In genomic region chr1:80830196-80830794, GRCm38 (mm10) we compare ENCODE assay signal across 9 mouse cellular contexts.
DNase-seq lines count a peak whose midpoint lies in the region; ATAC-seq lines count a peak whose summit lies in the region.
"Had no signal": no experiment of that assay in that cellular context is flagged by ENCODE, and none has a peak within 500 bp of the region (broad histone marks: within the 10 kb centered on the region; RNA-seq: fewer than 3 reads in every experiment).

No protein-coding gene starts in this region.

- no peak overlapping the region for H3K4me3 ChIP-seq in embryonic facial prominence, embryonic 11.5 days (ENCODE audit: low read depth, low read length)
- H3K4me3 ChIP-seq in embryonic facial prominence, embryonic 10.5 days = no peak overlapping the region
- H3K4me3 ChIP-seq: embryonic facial prominence, embryonic 15.5 days had no signal

- no peak overlapping the region for H3K4me2 ChIP-seq in embryonic facial prominence, embryonic 11.5 days (ENCODE audit: low read depth, low read length)
- H3K4me2 ChIP-seq: embryonic facial prominence, embryonic 15.5 days had no signal

- no peaks in the 10 kb centered on the region for H3K36me3 ChIP-seq in embryonic facial prominence, embryonic 11.5 days (replicated peaks; ENCODE audit: control insufficient read depth, insufficient read depth, low read depth, low read length)
- H3K36me3 ChIP-seq in embryonic facial prominence, embryonic 10.5 days (replicated peaks) = no peaks in the 10 kb centered on the region
- H3K36me3 ChIP-seq: embryonic facial prominence, embryonic 15.5 days had no signal

- H3K27me3 ChIP-seq in embryonic facial prominence, embryonic 11.5 days (ENCODE audit: control insufficient read depth, insufficient read depth, low read length) = no peaks in the 10 kb centered on the region
- no peaks in the 10 kb centered on the region for H3K27me3 ChIP-seq in embryonic facial prominence, embryonic 10.5 days (replicated peaks; ENCODE audit: low read depth, poor library complexity, severe bottlenecking)
- H3K27me3 ChIP-seq: embryonic facial prominence, embryonic 15.5 days had no signal

- no peak overlapping the region for H3K9ac ChIP-seq in embryonic facial prominence, embryonic 11.5 days (replicated peaks; ENCODE audit: low read length)
- H3K9ac ChIP-seq: embryonic facial prominence, embryonic 15.5 days had no signal

- H3K4me1 ChIP-seq in embryonic facial prominence, embryonic 11.5 days (ENCODE audit: control insufficient read depth, insufficient read depth, low read length) = no peaks in the 10 kb centered on the region
- no peaks in the 10 kb centered on the region for H3K4me1 ChIP-seq in embryonic facial prominence, embryonic 10.5 days
- H3K4me1 ChIP-seq: embryonic facial prominence, embryonic 15.5 days had no signal

- intact Hi-C loops in left cerebral cortex, postnatal 14 days (cut with DNase I) = loop anchor here (5.0 kb wide), 2 partner anchors 457 to 472 kb away; no protein-coding TSS in a partner anchor

- no peaks in the 10 kb centered on the region for H3K9me3 ChIP-seq in embryonic facial prominence, embryonic 11.5 days (replicated peaks; ENCODE audit: control insufficient read depth, low read length)
- H3K9me3 ChIP-seq in embryonic facial prominence, embryonic 10.5 days = no peaks in the 10 kb centered on the region
- H3K9me3 ChIP-seq: embryonic facial prominence, embryonic 15.5 days had no signal

- peak; percentile 51 for DNase-seq in embryonic facial prominence, embryonic 11.5 days (ENCODE audit: low spot score)
- DNase-seq in embryonic facial prominence, embryonic 10.5 days (ENCODE audit: low spot score) = no peak
- DNase-seq in left cerebral cortex, postnatal 14 days (ENCODE audit: low spot score in 2 of 2) = peak; percentile 58
- DNase-seq in left cerebral cortex, adult 8-10 months (ENCODE audit: low spot score in 2 of 2) = no peak
- peak; percentile 2 for DNase-seq in ZHBTc4 (ENCODE audit: low read depth, low spot score)
- DNase-seq in layer of hippocampus, postnatal 10 days (ENCODE audit: low spot score in 2 of 2) = peak; percentile 32 to 58
- DNase-seq in gastrocnemius, postnatal 4 days (ENCODE audit: low spot score in 2 of 2) = no peak

- H3K27ac ChIP-seq in embryonic facial prominence, embryonic 11.5 days (replicated peaks; ENCODE audit: low read depth, low read length) = no peak overlapping the region
- H3K27ac ChIP-seq in embryonic facial prominence, embryonic 10.5 days (replicated peaks) = no peak overlapping the region
- H3K27ac ChIP-seq: embryonic facial prominence, embryonic 15.5 days had no signal

- no peak for ATAC-seq in embryonic facial prominence, embryonic 11.5 days (replicated peaks; ENCODE audit: insufficient number of reproducible peaks, low FRiP score, low TSS enrichment, low read depth)
- no peak for ATAC-seq in erythroid progenitor cell, adult 5-6 weeks (replicated peaks; ENCODE audit: low FRiP score, poor library complexity, severe bottlenecking)

Comparison
In these comparisons a context has a peak if more than half of its experiments do, and no peak if none do; other contexts are left out.
1. DNase-seq: peak in embryonic facial prominence, embryonic 11.5 days (single experiment), left cerebral cortex, postnatal 14 days (2 of 2), ZHBTc4 (single experiment) and layer of hippocampus, postnatal 10 days (2 of 2); none in embryonic facial prominence, embryonic 10.5 days (single experiment), left cerebral cortex, adult 8-10 months (0 of 2) and gastrocnemius, postnatal 4 days (0 of 2).